Mouse (Mus musculus) induced T-regulatory cell, adult 2 months (primary cell): Measurements from ENCODE around the gene Olfr639.
"Not testable (repeated sequence)": the region's sequence is repeated elsewhere in the genome, so short reads cannot be mapped to it uniquely, and the experiment has no call there.

Experiments
- DNase-seq: peaks from one replicate; pipeline ENCODE4 v3.0.0-alpha.2; 2012; ENCODE audit warnings: low read depth

Gene Olfr639

GRCm38 (mm10) chr7:104017203-104017602 is at the start of gene Olfr639:
TSS of gene Olfr639 (minus strand) at chr7:104017303.
- DNase-seq: no peak

GRCm38 (mm10) chr7:104061345-104061744 is 44.2 kb upstream of the Olfr639 start, which contains the start of gene 4930516K23Rik:
TSS of gene 4930516K23Rik (minus strand) at chr7:104061445.
- DNase-seq: no peak

GRCm38 (mm10) chr7:104059215-104059614 is 42.1 kb upstream of the Olfr639 start:
- DNase-seq: no peak

GRCm38 (mm10) chr7:104052566-104052965 is 35.5 kb upstream of the Olfr639 start, which contains the start of gene Olfr642:
TSS of gene Olfr642 (minus strand) at chr7:104052666.
- DNase-seq: no peak

- no peak for DNase-seq
Measured at GRCm38 (mm10) chr7:104050745-104051144, 33.6 kb upstream of the Olfr639 start.

- DNase-seq: no peak
Measured at GRCm38 (mm10) chr7:104035145-104035544, 18.0 kb upstream of the Olfr639 start, which contains the start of gene Olfr641. TSS of gene Olfr641 (plus strand) at chr7:104035445.

GRCm38 (mm10) chr7:104026978-104027377 is 9.9 kb upstream of the Olfr639 start:
- no peak for DNase-seq

GRCm38 (mm10) chr7:104025473-104025872 is 8.4 kb upstream of the Olfr639 start, which contains the start of gene Olfr640:
TSS of gene Olfr640 (minus strand) at chr7:104025573.
- DNase-seq: no peak

- DNase-seq: no peak
Measured at GRCm38 (mm10) chr7:104021651-104022050, 4.5 kb upstream of the Olfr639 start.

- DNase-seq: no peak
Measured at GRCm38 (mm10) chr7:104018953-104019352, 1.9 kb upstream of the Olfr639 start.

GRCm38 (mm10) chr7:103999124-103999523 is 18.0 kb downstream of the Olfr639 start:
- DNase-seq: no peak

GRCm38 (mm10) chr7:103998446-103998845 is 18.7 kb downstream of the Olfr639 start, which contains the start of gene Olfr638:
TSS of gene Olfr638 (plus strand) at chr7:103998746.
- no peak for DNase-seq

GRCm38 (mm10) chr7:103971782-103972181 is 45.3 kb downstream of the Olfr639 start:
- no peak for DNase-seq

- DNase-seq: no peak
Measured at GRCm38 (mm10) chr7:103970852-103971251, 46.3 kb downstream of the Olfr639 start, which contains the start of gene Olfr635. TSS of gene Olfr635 (plus strand) at chr7:103971152.

- not testable (repeated sequence) for DNase-seq
Measured at GRCm38 (mm10) chr7:103966873-103967272, 50.2 kb downstream of the Olfr639 start.
